Mouse (Mus musculus) Muller cell, postnatal 12 days (primary cell): ENCODE data around the gene Tlk1.

Experiments
- DNase-seq: peaks from one replicate; pipeline ENCODE4 v3.0.0-alpha.2; 2015; ENCODE audit errors: inconsistent ontology term

Gene Tlk1

GRCm38 (mm10) chr2:70690195-70690594 is 135.3 kb downstream of the Tlk1 start:
- no peak for DNase-seq

GRCm38 (mm10) chr2:70688454-70689078 is 137.0 kb downstream of the Tlk1 start:
- DNase-seq = no peak

GRCm38 (mm10) chr2:70682324-70682723 is 143.2 kb downstream of the Tlk1 start:
- no peak for DNase-seq

- DNase-seq = peak; percentile 5
Observed at GRCm38 (mm10) chr2:70673445-70674126, 151.9 kb downstream of the Tlk1 start.

- DNase-seq = no peak
Observed at GRCm38 (mm10) chr2:70672476-70672875, 153.1 kb downstream of the Tlk1 start.

- DNase-seq = no peak
Observed at GRCm38 (mm10) chr2:70669896-70670295, 155.6 kb downstream of the Tlk1 start.

- DNase-seq = no peak
Observed at GRCm38 (mm10) chr2:70669241-70669640, 156.3 kb downstream of the Tlk1 start.

- no peak for DNase-seq
Observed at GRCm38 (mm10) chr2:70667016-70667415, 158.5 kb downstream of the Tlk1 start.

- DNase-seq = no peak
Observed at GRCm38 (mm10) chr2:70663764-70664163, 161.8 kb downstream of the Tlk1 start.
